Mouse (Mus musculus): ENCODE data around the gene Cyp4x1.

The Cyp4x1 gene

DNA sequence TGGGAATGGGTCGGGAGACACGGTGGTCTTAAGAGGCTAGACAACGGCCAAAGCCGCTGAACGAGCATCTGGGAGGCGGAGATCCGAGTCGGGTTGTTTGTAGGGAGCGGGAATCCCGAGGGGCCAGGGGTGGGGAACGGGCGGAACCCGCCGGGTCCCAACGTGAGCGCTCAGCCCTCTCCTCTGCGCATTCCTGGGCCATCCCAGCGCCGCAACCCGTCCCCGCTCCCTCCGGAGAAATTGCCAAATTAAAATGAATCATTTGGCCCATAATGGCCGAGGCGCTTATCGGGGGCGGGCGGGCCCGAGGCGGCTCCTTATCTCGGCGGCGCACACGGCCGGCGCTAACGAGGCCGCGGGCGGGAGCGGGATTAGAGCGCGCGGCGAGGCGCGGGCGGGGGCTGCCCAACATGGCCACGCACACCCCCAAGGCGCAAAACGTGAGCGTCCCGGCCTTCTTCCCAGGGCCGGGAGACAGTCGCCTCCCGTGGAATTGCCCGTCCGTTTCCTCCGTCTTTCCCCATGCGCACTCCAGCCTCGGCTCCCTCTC, 77.6 kb downstream of the Cyp4x1 start, which contains the start of gene Tal1:
Tal1 (plus strand) TSS at position 56 of the 550 bp plus-strand sequence.
- no peak for DNase-seq
